Mouse (Mus musculus): ENCODE results near the gene Eif2b2.

GRCm38 (mm10) chr12:85215031-85215430 is 4.2 kb upstream of the Eif2b2 start:
- TF ChIP-seq CTCF (IDR thresholded peaks at IDR 0.05; ENCODE audit: control insufficient read depth, insufficient read depth, insufficient read length): no peak
- no peak for TF ChIP-seq CEBPB (IDR thresholded peaks at IDR 0.05; ENCODE audit: low read depth)

All from C2C12 (cell line).